Mouse (Mus musculus) c-Kit-negative CD71-positive TER-119-positive erythroid progenitor cells, embryonic 14.5 days (primary cell): ENCODE results near the gene Dlx4.

Source experiments
- DNase-seq: peaks from one replicate; pipeline ENCODE4 v3.0.0-alpha.2; 2013; ENCODE audit warnings: low read depth, low spot score

Gene Dlx4

DNA sequence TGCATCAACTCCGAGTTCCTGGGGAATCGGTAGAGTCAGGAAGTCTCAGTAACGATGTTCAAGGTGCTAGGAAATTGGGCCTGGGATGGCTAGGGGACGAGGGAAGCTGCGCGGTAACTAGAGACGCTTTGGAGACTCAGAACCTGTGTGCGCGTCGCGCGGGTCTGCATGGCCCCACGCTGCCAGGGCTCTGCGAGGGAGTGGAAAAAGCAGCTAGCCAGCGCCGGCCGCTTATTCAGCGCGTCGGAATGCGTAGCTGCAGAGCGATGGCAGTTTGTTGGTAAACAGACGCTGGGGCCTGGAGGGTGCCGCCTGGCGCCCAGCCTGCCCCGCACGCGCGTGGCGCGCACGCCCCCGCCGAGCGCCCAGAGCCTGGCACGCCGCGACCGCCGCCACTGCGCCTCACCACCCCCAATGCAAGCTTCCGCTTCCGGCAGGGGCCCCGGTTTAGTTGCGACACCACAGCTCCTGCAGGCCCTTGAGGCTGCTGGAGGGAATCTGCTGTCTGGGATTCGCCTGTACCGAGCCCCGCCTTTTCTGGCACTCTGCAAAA lies at the start of gene Dlx4:
Gene Dlx4, minus strand, starts transcription at position 413 of the 553 bp plus-strand sequence.
- DNase-seq, result no peak

DNA sequence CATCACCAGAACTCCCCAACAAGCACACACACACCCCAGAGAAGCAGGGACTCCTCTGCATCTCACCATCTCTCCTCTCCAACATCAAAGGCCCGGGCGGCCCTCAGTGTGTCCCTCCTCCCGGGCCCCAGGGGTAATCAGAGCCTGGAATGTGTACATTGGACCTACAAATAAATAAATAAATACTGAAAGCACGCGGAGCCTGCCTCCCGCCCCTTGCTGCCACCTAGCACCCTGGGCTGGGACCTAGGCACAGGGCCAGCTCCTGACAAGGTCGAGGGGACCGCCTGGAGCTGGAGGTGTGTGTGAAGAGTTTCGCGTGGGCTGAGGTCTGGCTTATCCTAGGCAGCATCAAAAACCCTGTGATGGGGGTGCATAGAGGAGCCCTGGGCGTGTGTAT lies 43.8 kb upstream of the Dlx4 start:
- no peak for DNase-seq

DNA sequence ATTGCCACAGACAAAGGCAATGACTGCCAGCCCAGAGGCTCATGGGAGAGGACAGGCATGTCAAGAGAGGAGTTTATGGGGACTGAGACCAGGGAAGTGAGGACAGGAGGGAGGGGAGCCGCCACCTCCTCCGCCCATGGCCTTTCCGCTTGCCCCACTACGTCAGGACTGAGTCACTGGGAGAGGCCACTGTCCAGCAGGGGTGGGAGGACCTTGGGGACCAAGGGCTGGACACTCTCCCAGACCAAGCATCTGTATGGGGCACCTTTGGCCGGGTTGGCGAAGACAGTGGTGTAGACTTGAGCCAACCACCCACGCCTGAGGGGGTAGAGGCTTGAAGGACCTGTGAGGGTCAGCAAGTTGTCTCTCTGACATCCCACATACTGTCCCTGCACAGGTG lies 40.8 kb upstream of the Dlx4 start:
- no peak for DNase-seq

DNA sequence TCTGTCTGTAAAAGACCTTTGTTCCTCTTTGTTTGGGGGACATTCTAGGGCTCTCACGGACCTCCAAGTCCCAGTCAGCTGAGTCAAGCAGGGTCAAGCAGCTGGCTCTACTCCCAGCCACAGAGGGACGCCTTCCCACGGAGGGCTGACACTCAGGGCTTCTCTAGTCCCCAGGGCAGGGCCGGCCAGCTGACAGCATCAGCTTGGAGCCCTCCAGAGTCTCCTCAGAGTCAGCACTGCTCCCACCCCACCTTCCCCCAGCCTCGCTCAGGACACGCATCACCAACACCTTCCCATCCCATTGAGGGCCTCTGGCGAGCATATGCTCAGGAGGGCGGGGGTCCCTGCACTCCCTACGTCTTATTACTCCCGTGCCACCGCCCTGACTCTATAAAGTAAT lies 39.6 kb upstream of the Dlx4 start:
- no peak for DNase-seq

DNA sequence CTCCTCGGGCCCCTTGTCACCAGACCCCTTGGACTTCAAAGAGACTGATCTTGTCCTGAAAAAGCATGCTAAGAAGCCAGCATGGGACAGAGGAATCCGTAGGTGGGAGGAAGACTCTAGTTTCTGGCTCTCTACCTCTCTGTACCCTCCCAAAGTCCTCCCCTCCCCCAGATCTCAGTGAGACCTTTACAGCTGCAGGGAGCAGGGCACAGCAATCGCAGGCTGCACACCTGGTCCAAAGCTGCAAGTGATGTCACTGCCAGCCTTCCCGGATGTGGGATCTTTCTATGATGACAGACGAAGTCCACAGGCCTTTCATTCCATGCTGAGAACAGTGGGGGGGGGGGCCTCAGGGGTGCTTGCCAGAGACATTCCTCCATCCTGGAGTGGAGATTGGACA lies 38.5 kb upstream of the Dlx4 start:
- DNase-seq, result no peak

DNA sequence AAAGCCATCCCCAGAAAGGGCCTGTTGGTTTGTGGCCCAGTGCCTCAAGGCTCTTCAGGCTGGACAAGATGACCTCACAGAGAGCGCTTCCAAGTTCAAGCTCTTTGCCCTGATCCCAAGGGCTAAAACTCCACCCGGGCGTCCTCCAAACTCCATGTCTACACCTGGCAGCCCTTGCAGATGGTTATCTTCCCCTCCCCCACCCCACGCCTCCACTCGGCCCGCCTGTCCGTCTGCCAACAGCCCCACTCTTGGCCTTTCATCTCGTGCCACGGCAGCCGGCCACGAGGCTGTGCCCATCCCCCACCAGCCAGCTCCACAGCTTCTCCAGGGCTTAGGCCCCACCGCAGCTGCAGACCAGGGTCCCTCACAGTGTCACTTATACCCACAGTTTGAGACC lies 33.2 kb upstream of the Dlx4 start:
- no peak for DNase-seq

DNA sequence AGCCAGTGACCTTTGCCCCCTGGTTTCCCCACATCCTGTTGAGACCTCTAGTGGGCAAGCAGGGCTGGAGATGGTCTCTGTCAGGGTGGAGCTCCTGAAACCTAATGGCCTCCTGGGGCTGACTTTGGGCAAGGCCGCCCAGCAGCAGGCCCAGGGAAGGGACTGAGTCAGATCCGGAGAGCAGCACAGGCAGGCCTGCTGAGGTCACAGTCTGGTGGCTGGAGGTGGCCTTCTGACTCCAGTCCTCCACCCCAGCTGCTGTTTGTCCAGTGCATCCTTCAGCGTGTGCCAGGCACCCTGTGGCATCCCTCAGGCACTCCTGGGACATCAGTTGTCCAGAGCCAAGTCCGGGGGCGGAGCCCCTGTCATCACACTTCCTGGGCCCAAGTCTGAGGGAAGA lies 19.8 kb upstream of the Dlx4 start:
- DNase-seq, result no peak

DNA sequence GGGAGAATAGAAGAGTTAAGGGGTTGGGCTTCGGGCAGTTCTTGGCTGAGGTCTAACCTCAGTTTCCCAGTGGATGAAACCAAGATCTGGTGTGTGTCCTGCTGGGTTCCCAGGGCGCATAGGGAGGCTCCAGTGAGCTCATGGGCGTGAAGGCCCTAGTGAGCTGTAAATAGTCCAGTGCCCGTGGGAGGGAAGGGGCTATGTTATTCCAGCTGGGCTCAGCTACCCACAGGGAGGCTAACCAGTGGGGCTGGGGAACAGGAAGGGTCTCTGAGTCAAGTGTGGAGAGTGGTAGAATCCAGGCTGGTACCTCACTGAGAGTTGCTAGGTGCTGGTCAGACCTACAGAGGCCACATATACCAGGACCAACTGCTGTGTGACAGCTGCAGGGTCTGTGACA lies 15.6 kb upstream of the Dlx4 start:
- no peak for DNase-seq

DNA sequence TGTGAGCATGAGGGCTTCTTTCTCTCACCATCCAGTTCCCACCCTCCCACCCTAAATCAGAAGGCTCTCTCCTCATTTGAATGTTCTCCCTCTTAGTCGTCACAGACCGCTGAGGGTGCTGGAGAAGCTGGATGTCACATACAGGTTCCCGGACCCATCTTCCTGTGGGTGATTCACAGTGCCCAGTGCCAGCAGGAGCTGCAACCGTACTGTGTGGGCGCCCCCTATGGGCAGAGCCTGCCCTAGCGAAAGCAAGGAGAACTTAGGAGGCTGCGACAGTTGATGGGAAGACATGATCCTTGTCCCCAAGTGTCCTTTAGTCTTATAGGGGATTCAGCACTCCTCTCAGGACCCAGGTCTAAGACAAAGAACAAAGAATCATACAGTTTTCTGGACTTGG lies 14.6 kb upstream of the Dlx4 start:
- no peak for DNase-seq

DNA sequence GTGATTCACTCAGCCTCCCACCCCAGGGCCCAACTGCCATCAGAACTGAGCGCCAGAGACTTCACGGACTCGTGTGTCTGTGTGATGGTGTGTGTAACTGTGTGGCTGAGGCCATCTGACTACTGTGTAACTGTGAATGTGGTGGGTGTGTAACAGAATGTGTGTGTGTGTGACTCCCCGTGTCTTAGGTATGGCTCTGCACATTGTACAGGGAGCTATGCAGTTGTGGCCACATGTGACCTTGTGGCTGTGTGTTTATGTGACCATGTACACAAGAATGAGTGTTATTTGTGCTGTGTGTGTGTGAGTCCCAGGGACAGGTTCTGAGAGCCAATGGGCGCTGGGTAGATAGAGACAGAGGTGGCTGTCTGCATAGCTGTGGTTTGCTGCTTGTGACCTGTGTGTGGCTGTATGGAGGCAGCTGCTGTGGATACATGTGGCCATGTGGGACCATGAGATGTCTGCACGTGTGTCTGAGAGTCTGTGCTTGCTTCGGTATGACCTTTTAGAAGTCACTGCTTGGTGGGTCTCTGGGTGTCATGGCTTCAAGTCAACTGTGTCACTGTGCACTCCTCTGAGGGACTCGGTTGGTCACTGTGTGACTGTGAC lies 13.8 kb upstream of the Dlx4 start:
- DNase-seq, result no peak

DNA sequence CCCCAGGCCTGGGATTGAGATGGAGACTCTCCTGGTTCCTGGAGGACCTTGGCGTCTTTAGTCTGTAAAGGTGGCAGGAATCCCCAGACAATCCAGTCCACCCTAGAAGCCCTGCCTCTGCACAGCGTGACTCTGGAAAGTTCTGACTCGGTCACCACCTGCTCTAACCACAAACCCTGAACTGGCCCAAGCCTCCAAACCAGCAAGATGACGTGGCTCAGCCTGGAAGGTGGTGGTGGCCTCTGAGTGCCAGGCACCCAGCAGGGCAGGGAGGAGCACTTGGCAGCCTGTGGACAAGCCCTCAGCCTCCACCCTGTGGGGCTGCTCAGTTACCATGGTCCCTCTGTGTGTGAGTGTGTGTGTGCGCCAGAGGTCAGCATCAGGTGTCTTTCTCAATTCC lies 11.8 kb upstream of the Dlx4 start:
- DNase-seq, result no peak

DNA sequence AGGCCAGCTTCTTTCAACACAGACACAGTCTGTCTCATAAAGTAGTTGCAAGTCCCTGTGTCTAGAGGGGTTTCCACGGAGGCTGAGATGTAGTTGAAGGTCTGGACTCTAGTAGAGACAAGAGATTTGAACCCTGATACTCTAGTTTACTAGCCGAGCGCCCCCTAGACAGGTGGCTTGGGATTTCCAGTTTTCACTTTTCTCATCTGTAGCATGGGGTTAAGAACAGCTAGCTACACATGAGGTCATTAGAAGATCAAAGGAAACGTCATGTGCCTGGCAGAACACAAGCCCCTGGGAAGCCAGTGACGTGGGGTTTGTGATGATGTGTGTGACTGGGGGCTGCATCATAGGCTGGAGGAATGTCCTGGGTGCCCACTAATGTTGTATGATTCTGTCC lies 11.3 kb upstream of the Dlx4 start:
- no peak for DNase-seq

DNA sequence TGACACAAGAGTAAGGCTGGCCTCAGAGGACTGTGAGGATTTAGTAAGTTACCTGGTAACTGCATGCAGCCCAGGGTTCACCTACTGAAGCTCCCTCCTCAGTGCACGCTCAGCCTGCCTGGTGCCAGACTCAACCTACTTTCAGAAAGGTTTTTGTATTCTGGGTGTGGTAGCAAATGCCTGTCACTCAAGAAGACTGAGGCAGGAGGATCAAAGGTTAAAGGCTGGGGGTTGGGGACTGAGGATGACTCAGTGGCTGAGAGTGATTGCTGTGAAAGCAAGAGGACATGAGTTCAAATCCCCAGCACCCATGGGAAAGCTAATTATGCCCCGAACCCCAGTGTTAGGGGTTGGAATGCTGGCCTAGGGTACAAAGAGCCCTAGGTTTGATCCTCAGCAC lies 9.4 kb upstream of the Dlx4 start:
- DNase-seq, result no peak

DNA sequence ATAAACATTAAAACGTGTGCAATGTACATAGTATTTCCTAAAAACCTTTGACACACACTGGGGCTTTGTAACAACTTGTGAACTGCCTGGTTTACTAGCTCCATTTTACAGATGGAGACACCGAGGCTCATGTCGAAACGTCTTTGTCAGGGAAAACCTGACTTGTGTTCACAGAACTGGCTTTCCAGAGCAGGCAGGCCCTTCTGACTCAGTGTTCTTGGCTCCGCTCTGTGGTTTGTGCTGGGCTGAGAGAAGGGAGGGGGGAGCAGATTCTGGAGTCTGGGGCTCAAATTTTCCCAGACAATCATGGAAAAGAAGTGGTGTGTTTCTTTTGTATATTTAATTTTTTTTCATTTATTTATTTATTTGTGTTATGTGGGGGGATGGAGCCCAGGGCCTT lies 7.6 kb upstream of the Dlx4 start:
- no peak for DNase-seq

DNA sequence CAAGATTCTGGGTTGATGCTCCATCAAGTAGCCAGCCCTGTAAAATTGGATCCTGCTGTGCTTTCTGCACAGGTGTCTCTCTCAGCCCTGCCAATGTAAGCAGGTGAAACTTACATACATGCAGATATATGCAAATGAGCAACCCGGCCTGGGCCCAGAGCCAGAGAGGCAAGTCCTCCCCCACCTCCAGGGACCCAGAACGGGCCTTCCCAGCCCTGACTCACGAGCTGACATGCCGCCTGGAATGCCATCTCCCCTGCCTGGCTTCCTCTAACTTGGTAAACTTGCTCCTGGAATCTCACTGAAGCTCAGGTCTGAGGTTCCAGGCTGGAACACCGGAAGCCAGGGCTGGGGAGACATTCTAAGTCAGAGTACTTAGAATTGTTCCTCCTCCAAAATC lies 7.1 kb upstream of the Dlx4 start:
- DNase-seq, result no peak

DNA sequence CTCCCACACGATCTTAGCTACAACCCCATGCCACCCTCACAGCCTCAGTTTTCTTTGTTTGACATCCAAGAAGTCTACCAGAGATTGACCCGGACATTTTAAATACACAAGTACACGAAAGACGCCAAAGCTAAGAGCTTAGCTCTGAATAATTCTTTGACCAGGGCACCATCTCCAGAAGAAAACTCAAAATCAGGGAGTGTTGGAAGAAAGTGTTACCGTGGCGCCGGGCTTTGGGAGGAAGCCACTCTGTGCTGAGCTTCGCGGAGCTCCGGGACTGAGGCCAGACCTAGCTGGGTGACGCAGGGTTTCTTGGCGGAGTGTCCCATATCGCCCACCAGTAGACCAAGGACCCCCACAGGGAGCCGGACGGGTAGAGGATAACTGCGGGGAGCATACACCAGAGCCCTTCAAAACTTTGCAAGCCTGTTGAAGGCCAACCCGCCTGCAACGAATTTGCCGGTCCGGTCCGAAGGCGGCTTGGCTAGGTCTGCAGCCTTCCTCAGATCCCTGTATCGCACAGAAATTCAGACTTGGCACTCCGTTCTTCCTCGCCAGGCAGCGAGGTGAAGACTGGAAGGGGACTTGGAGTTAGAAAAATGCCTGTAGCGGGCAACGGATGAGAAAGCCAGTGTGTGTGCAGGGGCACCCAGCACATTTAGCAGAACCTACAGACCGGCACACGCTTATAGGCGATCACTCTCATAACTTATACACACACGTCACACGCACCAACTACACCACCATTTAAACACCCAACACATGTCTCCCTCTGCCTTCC lies 4.4 kb upstream of the Dlx4 start:
- no peak for DNase-seq

DNA sequence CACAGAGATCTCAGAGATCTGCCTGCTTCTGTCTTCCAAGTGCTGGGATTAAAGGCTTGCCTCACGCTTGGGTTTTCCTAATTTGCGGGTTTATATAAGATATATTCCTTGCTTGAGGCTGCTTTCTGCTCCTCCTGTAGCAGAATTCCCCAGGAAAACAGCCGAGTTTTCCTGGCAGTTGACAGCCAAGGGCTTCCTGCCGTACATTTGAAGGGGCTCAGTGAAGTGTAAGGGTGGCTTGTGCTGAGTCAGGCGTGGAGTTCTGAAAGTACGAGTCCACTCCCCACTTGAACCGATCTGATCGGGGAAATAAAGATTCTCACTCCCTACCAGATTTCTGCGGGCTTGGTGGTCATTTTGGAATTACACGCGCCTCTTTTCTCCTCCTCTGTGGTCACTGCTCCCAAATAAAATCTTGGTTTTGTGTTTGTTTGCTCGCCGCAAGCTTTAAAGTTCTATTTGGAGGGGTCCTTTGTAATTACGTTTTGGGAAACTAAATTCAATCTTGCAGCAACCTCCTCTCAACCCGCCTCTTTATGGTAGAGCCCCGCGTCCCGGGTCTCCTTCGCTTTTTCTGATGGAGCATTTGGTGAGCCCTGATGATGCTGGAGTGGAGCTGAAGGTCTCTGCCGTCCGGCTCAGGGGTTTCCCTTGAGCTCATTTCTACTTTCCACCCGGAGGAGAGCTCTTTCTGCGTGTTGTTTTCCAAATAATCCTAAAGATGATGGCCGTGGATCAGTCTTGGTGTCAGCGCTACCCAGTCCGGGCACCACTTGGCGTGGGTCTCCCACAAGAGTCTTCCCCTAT lies 3.6 kb upstream of the Dlx4 start:
- no peak for DNase-seq

DNA sequence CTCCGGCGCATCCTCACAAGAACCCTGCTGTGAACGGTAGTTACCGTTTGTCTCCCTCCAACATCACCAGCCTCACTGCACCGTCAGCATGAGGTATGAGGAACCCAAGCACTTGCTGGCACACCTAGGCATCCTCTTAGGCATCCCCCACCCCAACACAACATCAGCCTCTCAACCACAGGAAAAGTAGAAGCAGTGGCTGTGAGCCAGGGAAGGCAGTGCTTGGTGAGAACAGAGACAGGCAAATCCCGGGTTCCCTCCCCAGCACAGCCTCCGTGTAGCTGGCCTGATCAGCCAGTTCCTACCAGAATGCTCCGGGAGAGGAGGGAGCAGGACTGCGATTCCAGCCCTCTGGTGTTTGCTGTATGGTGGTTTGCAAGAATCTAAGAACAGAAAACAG lies 2.7 kb upstream of the Dlx4 start:
- no peak for DNase-seq

DNA sequence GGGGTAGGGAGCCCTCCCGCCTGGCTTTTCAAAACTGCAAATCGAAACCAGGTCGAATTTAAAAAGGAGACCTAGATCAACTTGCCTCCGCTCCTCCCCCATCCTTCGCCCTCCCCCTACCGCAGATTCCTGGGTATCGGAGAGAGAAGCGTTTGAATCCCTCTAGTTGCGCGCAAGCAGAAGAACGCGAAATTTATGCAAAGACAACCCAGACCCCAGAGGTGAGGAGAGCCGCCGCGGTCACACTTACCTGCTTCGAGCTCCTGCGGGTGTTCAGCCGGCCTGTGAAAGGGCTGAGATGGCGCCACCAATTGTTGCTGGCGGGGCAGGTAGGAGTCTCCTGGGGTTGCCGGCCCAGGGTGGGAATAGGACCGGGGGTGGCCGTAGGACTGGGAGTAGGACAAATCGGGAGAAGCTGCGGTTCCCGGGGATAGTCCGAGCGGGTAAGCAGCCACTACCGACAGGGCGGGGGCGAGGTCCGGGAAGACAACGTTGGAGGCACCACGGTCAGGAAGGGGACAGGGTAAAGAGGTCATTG lies 1.0 kb downstream of the Dlx4 start:
- no peak for DNase-seq

DNA sequence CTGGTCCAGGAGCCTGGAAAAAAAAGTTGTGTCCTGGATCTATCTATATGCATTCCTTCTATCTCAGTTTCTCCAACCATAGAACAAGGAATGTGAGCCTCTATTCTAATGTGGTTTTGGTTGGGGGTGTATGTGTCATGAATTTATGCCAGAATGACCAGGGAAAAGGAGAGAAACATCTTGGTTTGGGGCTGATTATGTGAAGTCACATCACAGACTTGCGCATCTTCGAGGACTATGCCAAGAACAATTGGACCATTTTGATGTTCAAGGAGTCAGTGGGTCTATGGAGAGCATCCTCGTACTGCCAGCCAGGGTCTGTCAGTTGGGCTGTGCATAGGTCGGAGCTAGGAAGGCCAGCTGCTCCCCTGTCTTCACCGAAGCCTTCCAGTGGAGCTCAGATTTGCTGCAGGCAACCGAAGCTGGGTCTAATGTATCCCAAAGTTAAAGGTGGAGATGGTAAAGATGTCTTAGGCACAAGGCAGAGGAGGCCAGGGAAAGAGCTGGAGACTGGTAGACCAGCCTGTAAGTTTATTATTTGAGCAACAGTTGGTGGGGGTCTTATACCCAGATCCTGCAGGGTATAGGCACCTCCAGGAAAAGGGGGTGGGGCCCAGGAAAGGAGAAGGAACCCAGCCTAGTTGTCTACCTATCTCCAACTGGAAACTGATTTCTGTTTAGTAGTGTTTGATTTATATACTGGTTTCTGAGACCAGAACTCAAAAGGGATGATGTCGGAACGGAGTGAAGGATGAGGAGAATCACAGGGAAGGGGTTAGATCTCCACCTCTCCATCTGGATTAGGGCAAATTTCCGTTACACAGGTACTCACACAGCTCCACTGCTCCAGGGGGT lies 1.7 kb downstream of the Dlx4 start:
- no peak for DNase-seq

DNA sequence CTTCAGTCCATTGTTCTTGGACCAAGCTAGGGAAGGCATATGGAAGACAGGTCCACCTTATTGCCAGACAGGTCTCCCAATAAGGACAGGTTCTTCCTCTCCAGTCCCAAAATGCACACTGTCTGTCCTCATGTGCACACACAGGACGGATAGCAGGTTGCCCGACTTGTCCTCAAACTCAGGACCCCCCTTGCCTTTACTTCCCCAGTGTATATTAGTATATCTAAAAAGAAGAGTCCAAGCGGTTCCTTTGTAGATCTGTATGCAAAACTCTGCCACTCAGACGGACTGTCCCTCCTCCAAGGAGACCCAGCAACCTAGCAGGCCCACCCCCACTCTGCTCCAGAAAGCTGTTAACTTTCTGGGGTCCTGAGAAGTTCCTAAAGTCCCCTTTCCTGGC lies 2.4 kb downstream of the Dlx4 start:
- no peak for DNase-seq
